Mouse (Mus musculus): ENCODE data around the gene Ripk3.

DNA sequence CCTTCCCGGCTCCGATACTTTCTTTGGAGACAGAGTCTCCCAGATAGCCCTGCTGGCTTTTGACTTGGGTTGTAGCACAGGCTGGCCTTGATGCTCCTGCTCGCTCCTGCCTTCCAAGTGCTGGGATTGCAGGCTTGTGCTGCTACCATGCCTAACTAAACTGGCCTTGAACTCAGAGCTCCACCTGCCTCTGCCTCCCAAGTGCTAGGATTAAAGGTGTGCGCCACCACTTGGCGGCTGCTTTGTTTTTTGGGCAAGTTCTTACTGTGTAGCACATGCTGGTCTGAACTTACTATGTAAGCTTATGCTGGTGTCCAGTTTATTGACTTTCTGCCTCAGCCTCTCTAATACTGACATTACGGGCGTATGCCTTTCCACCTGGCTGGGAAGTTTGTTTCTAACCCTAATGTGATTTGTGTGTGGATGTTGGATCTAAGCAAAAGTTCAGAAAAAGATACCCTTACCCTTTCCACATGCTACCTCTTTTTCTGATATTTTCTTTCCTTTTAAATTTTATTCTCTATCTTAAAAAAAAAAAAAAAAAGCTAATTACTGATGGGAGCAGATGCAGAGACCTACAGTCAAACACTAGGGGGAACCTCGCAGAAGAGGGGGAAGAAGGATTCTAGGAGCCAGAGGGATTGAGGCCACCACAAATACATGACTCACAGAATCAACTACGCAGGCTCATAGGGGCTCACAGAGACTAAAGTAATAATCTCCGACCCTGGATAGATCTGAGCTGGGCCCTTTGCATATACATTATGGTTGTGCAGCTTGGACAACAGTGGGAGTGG lies 41.4 kb downstream of the Ripk3 start:
- TF ChIP-seq CTCF (IDR thresholded peaks at IDR 0.05; ENCODE audit: control insufficient read depth, insufficient read depth, low read length) (no peak), POLR2A (IDR thresholded peaks at IDR 0.05; ENCODE audit: borderline replicate concordance, control insufficient read depth, low read depth, low read length) (no peak)
